Comparison of ENCODE assay signal across 28 mouse cellular contexts in the genomic region with DNA sequence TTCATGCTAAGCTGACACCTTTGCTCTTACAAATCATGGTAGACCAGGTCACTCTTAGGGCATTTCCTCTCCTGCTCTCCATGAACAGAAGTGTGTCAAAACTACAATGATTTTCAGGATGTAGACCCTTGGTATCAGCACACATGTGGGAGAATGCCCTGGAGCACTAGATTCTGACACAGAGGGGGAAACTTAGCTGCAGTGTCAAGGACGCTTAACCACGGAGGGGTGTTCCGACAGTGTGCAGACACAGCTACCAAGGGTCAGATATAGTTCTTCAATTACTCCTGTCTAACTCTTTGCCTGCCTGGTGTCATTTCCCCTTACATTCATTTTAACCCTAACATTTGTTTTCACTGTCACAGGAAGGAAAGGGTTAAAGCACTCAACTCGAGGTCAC.
DNase-seq lines count a peak whose midpoint lies in the region; ATAC-seq lines count a peak whose summit lies in the region.
"Had no signal": no experiment of that assay in that cellular context is flagged by ENCODE, and none has a peak within 500 bp of the region (broad histone marks: within the 10 kb centered on the region; RNA-seq: fewer than 3 reads in every experiment).

No protein-coding gene starts in this region.

- no peaks in the 10 kb centered on the region for H3K9me3 ChIP-seq in midbrain, embryonic 11.5 days (ENCODE audit: control insufficient read depth, low read length)
- no peaks in the 10 kb centered on the region for H3K9me3 ChIP-seq in midbrain, embryonic 10.5 days (replicated peaks)
- no peaks in the 10 kb centered on the region for H3K9me3 ChIP-seq in embryonic facial prominence, embryonic 12.5 days
- no peaks in the 10 kb centered on the region for H3K9me3 ChIP-seq in midbrain, embryonic 16.5 days (replicated peaks; ENCODE audit: control insufficient read depth, low read length, poor library complexity, severe bottlenecking)
- H3K9me3 ChIP-seq: forebrain, embryonic 15.5 days; heart, embryonic 10.5 days; heart, embryonic 15.5 days; stomach, embryonic 15.5 days had no signal

- no peaks in the 10 kb centered on the region for H3K27me3 ChIP-seq in midbrain, embryonic 11.5 days (ENCODE audit: control insufficient read depth, insufficient read depth, low read length)
- no peaks in the 10 kb centered on the region for H3K27me3 ChIP-seq in midbrain, embryonic 10.5 days (ENCODE audit: low read depth, poor library complexity, severe bottlenecking)
- H3K27me3 ChIP-seq in embryonic facial prominence, embryonic 12.5 days, result no peaks in the 10 kb centered on the region
- no peaks in the 10 kb centered on the region for H3K27me3 ChIP-seq in midbrain, embryonic 16.5 days (ENCODE audit: control insufficient read depth, insufficient read depth, low read depth, low read length)
- H3K27me3 ChIP-seq: CH12.LX; forebrain, embryonic 15.5 days; heart, embryonic 15.5 days; stomach, embryonic 15.5 days had no signal

- no peak overlapping the region for H3K9ac ChIP-seq in midbrain, embryonic 11.5 days (ENCODE audit: low read length)
- no peak overlapping the region for H3K9ac ChIP-seq in embryonic facial prominence, embryonic 12.5 days
- H3K9ac ChIP-seq in midbrain, embryonic 16.5 days (ENCODE audit: low read depth, low read length), result no peak overlapping the region
- H3K9ac ChIP-seq: forebrain, embryonic 15.5 days; heart, embryonic 15.5 days; liver, embryonic 14.5 days; stomach, embryonic 15.5 days had no signal

- H3K4me3 ChIP-seq in midbrain, embryonic 11.5 days (ENCODE audit: low read depth, low read length), result no peak overlapping the region
- H3K4me3 ChIP-seq in midbrain, embryonic 10.5 days, result no peak overlapping the region
- H3K4me3 ChIP-seq in embryonic facial prominence, embryonic 12.5 days, result no peak overlapping the region
- H3K4me3 ChIP-seq in midbrain, embryonic 16.5 days (ENCODE audit: low read depth, low read length), result no peak overlapping the region
- H3K4me3 ChIP-seq: forebrain, embryonic 15.5 days; heart, embryonic 10.5 days; heart, embryonic 15.5 days; myocyte; stomach, embryonic 15.5 days had no signal

- no peak overlapping the region for H3K27ac ChIP-seq in midbrain, embryonic 11.5 days (ENCODE audit: low read depth, low read length)
- H3K27ac ChIP-seq in midbrain, embryonic 10.5 days (replicated peaks), result no peak overlapping the region
- H3K27ac ChIP-seq in embryonic facial prominence, embryonic 12.5 days, result no peak overlapping the region
- H3K27ac ChIP-seq in midbrain, embryonic 16.5 days (ENCODE audit: low read length), result peak overlapping the region; percentile 60; the same call in 1 of the 2 replicates
- H3K27ac ChIP-seq: heart, embryonic 10.5 days; heart, embryonic 15.5 days; liver, embryonic 14.5 days; stomach, embryonic 15.5 days had no signal

- peaks cover 10% of the 10 kb centered on the region for H3K4me1 ChIP-seq in midbrain, embryonic 11.5 days (ENCODE audit: control insufficient read depth, insufficient read depth, low read length)
- peaks cover 25% of the 10 kb centered on the region for H3K4me1 ChIP-seq in midbrain, embryonic 10.5 days
- peaks cover 20% of the 10 kb centered on the region for H3K4me1 ChIP-seq in embryonic facial prominence, embryonic 12.5 days
- peaks cover 28% of the 10 kb centered on the region for H3K4me1 ChIP-seq in midbrain, embryonic 16.5 days (ENCODE audit: control insufficient read depth, insufficient read depth, low read length)
- H3K4me1 ChIP-seq: heart, embryonic 15.5 days; stomach, embryonic 15.5 days had no signal

- H3K4me2 ChIP-seq in midbrain, embryonic 11.5 days, result no peak overlapping the region
- H3K4me2 ChIP-seq in embryonic facial prominence, embryonic 12.5 days (replicated peaks), result peak overlapping the region; percentile 18; the same call in 1 of the 2 replicates
- peak overlapping the region; percentile 42; the same call in 1 of the 2 replicates for H3K4me2 ChIP-seq in midbrain, embryonic 16.5 days (ENCODE audit: low read length)
- H3K4me2 ChIP-seq: heart, embryonic 15.5 days; stomach, embryonic 15.5 days had no signal

- H3K36me3 ChIP-seq in midbrain, embryonic 11.5 days (ENCODE audit: control insufficient read depth, insufficient read depth, low read length), result no peaks in the 10 kb centered on the region
- H3K36me3 ChIP-seq in midbrain, embryonic 10.5 days, result no peaks in the 10 kb centered on the region
- H3K36me3 ChIP-seq in embryonic facial prominence, embryonic 12.5 days, result no peaks in the 10 kb centered on the region
- H3K36me3 ChIP-seq in midbrain, embryonic 16.5 days (ENCODE audit: control insufficient read depth, insufficient read depth, low read length), result no peaks in the 10 kb centered on the region
- H3K36me3 ChIP-seq: forebrain, embryonic 15.5 days; heart, embryonic 10.5 days; heart, embryonic 15.5 days; stomach, embryonic 15.5 days had no signal

- peak; percentile 50 for DNase-seq in embryo, embryonic 10.5 days (ENCODE audit: low spot score)
- no peak for DNase-seq in embryo, embryonic 9.5 days (ENCODE audit: extremely low spot score)
- DNase-seq in midbrain, embryonic 11.5 days (ENCODE audit: low spot score, missing footprints), result no peak
- DNase-seq in midbrain, embryonic 10.5 days (ENCODE audit: low spot score), result no peak
- DNase-seq in kidney, postnatal 25 days, result no peak
- DNase-seq: adrenal gland, adult 2 months; adrenal gland, postnatal 36 days; cerebellum, adult 18-20 months; cerebellum, postnatal 10 days; gastrocnemius, postnatal 25 days; heart, adult 11 months; kidney, adult 8-10 months; kidney, postnatal 10 days; liver; lung, adult 2 months; lung, postnatal 10 days; right cerebral cortex, postnatal 25 days had no signal

- WGBS in midbrain, embryonic 11.5 days, result 45% methylated on average over 4 of the region's 4 CpGs
- WGBS in midbrain, embryonic 10.5 days, result 56% methylated on average over 4 of the region's 4 CpGs
- 15% methylated on average over 4 of the region's 4 CpGs for WGBS in embryonic facial prominence, embryonic 12.5 days
- WGBS in midbrain, embryonic 16.5 days, result 35% methylated on average over 4 of the region's 4 CpGs

- peak; percentile 55; the same call in 1 of the 2 replicates for ATAC-seq in midbrain, embryonic 11.5 days (ENCODE audit: low FRiP score)
- 0 out of 2 replicates have a peak, but pooled peaks have one; percentile 17 for ATAC-seq in embryonic facial prominence, embryonic 12.5 days (ENCODE audit: insufficient number of reproducible peaks, insufficient read depth, low FRiP score, low TSS enrichment)
- ATAC-seq in midbrain, embryonic 16.5 days, result no peak
- ATAC-seq: activated CD4-positive, CD25-positive, alpha-beta regulatory T cell, adult 4 months; intestine, embryonic 16.5 days had no signal
